Mouse (Mus musculus) cerebellum, adult (tissue): ENCODE measurements around the gene Tubal3.
A peak's percentile ranks its signal among the peaks of the same experiment; 100 is the strongest.
"Not testable (repeated sequence)": the region's sequence is repeated elsewhere in the genome, so short reads cannot be mapped to it uniquely, and the experiment has no call there.

Experiments
- ATAC-seq: cut with Nextera tagmentation; 2 replicates; pipeline ENCODE4 v1.9.2; 2017; ENCODE audit warnings: mild to moderate bottlenecking, moderate library complexity, mixed read lengths; ENCODE audit not compliant: insufficient number of reproducible peaks, low FRiP score, low TSS enrichment

Tubal3 gene

GRCm38 (mm10) chr13:3917571-3918311, at the start of gene Tubal3, which contains the start of gene Net1:
TSS of gene Tubal3 (plus strand) at chr13:3918274.
TSS of gene Net1 (minus strand) at chr13:3918220.
- ATAC-seq = peak; percentile 94

- no peak for ATAC-seq
Observed at GRCm38 (mm10) chr13:3869901-3870300, 48.2 kb upstream of the Tubal3 start.

GRCm38 (mm10) chr13:3872832-3873231, 45.2 kb upstream of the Tubal3 start:
- no peak for ATAC-seq

GRCm38 (mm10) chr13:3876448-3876847, 41.6 kb upstream of the Tubal3 start:
- no peak for ATAC-seq

DNA sequence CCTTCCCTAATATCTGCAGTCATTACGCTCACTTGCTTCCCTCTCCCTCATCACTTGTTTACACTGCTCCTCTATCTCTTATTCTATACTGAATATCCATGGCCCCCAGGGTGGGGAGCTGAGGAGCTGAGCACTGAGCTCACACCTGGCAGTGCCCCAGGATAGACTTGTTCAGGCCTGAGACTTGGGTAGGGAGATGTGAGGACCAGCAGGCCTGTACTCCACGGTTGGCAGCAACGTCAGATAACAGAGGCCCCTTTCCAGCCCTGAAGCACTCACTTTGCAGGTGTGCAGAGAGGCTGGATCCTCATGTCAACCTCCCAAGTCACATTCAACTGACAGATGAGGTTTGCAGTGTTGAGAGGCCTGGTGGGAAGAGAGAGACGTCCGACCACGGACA, 40.9 kb upstream of the Tubal3 start:
- ATAC-seq = 0 out of 2 replicates have a peak, but pooled peaks have one; percentile 28

- no peak for ATAC-seq
Observed at GRCm38 (mm10) chr13:3877679-3878220, 40.3 kb upstream of the Tubal3 start.

- ATAC-seq = no peak
Observed at GRCm38 (mm10) chr13:3886663-3887062, 31.4 kb upstream of the Tubal3 start.

DNA sequence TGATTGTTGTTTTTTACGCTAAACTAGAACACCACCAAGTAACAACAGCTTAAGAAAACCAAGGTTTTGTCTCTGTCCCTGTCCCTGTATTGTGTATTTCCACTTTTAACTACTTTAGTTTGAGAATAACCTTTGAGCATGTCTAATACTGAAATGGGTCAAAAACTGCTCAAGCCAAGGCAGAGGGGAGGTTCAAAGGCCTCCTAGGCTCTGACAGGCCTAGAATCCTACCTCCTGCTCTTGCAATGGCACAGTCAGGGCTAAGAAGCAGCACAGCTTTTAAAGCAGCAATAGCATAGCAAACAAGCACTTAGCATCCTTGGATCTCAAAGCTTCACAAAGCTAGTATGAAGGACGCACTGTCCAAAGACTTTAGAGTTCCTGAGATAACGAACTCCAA, 29.0 kb upstream of the Tubal3 start:
- ATAC-seq = no peak

DNA sequence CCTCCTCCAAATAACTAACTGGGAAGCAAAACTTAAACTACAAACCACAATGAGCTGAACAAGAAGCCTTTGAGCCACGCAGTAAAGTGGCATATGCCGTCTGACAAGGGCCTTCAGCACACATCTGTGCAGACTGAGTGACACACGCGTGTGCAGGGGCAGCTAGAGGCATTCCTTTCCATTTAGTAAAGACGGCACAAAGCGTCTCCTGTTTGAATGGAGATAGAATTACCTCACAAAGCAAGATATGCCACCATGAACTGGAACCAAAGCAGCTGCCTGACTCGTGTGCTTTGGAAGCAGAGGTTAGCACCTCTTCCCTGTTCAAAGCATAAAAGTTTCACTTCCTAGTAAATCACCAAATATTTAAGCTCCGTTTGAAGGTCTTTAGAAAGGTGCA, 28.0 kb upstream of the Tubal3 start:
- ATAC-seq = no peak

- no peak for ATAC-seq
Observed at GRCm38 (mm10) chr13:3891479-3892087, 26.5 kb upstream of the Tubal3 start.

DNA sequence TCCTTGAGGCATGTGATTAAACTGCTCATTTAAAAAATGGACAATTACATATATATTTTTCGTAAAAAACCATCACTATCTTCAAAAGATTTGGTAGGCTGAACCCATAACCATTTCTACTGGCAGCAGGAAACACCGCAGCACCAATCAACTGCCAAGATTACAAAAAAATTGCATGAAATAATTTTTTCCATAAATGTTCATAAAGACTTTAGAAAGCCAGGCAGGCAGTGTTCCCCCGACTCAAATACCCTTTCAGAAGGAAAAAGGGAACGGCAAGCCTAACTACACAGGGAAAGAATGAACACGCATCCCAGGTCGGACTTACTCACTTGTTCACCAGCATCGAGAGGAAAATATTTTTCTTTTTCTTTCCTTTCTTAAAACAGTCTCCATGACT, 25.5 kb upstream of the Tubal3 start:
- no peak for ATAC-seq

- peak; percentile 94 for ATAC-seq
Observed at GRCm38 (mm10) chr13:3893126-3893734, 24.8 kb upstream of the Tubal3 start.

- ATAC-seq = no peak
Observed at GRCm38 (mm10) chr13:3894549-3894948, 23.5 kb upstream of the Tubal3 start.

GRCm38 (mm10) chr13:3895397-3895980, 22.6 kb upstream of the Tubal3 start:
- no peak for ATAC-seq

GRCm38 (mm10) chr13:3896032-3896431, 22.0 kb upstream of the Tubal3 start:
- no peak for ATAC-seq

GRCm38 (mm10) chr13:3896913-3897312, 21.2 kb upstream of the Tubal3 start:
- ATAC-seq = 0 out of 2 replicates have a peak, but pooled peaks have one; percentile 46

DNA sequence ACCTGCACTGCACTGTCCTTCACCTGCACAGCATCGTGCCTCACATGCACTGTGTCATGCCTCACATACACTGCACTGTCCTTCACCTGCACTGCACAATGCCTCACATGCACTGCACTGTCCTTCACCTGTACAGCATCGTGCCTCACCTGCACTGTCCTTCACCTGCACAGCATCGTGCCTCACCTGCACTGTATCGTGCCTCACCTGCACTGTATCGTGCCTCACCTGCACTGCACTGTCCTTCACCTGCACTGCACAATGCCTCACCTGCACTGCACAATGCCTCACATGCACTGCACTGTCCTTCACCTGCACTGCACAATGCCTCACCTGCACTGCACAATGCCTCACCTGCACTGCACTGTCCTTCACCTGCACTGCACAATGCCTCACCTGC, 19.9 kb upstream of the Tubal3 start:
- not testable (repeated sequence) for ATAC-seq

DNA sequence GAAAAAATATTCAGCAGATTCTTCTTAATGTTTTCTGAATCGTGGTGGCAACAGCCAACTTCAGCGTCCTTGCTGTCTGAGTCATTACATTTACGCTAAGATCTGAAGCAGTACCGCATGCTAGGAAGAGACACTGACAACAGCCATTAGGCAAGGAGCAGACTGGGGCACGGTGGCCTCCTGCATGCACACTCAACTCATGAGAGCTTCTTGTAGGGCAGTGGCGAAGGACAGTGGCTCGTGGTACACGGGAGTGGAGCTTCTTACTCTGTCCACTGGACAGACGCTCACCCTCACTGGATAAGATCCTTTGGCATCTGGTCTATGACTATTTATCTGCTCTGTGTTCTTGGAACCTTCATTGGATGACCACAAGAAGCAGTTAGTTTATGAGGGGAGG, 18.8 kb upstream of the Tubal3 start:
- no peak for ATAC-seq

GRCm38 (mm10) chr13:3907151-3907696, 10.8 kb upstream of the Tubal3 start:
- ATAC-seq = no peak

- no peak for ATAC-seq
Observed at GRCm38 (mm10) chr13:3908262-3908661, 9.8 kb upstream of the Tubal3 start.

GRCm38 (mm10) chr13:3910356-3910755, 7.7 kb upstream of the Tubal3 start:
- no peak for ATAC-seq
